Mouse (Mus musculus) G1E (cell line): ENCODE measurements around the gene Psd.

Experiments
- CTCF ChIP-seq: IDR thresholded peaks from 2 replicates; pipeline ENCODE4 v1.5.1; 2012; ENCODE audit warnings: low read depth, low read length, inconsistent platforms, mixed read lengths
- GATA1 ChIP-seq: IDR thresholded peaks from 2 replicates; pipeline ENCODE4 v1.6.1; 2012; ENCODE audit warnings: borderline replicate concordance, low read length, inconsistent platforms, mixed read lengths
- GATA2 ChIP-seq: IDR thresholded peaks from 2 replicates; pipeline ENCODE4 v1.6.1; 2012; ENCODE audit warnings: low read depth, low read length, inconsistent platforms, borderline replicate concordance
- POLR2AphosphoS5 ChIP-seq: IDR thresholded peaks from 2 replicates; pipeline ENCODE4 v1.6.1; 2012; ENCODE audit warnings: low read depth, low read length, inconsistent platforms; ENCODE audit not compliant: insufficient replicate concordance
- TAL1 ChIP-seq: conservative IDR thresholded peaks from 2 replicates; pipeline ENCODE4 v1.6.1; 2012; ENCODE audit warnings: low read depth, low read length, inconsistent platforms, mixed read lengths

DNA sequence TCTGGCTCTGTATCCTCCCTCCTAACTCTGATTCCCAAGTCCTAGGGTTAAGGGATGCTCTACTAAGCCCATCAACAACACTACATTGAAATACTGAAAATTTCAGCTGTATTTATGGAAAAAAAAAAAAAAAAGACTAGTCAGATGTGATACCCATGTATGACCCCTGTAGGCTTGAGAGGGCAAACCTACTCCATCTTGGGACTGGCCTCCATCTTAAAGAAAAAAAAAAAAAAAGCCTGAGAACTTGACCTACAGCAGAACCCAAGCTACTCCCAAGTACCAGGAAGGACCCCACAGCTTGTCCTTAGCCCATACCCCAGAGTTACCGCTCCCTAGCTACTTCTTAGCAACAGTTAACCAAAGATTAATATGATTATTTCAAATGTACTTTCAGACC, 20.2 kb upstream of the Psd start:
- no peak for TF ChIP-seq CTCF
- no peak for TF ChIP-seq TAL1
- no peak for TF ChIP-seq POLR2AphosphoS5
- TF ChIP-seq GATA2 = no peak
- TF ChIP-seq GATA1 = no peak
